Mouse (Mus musculus) limb, embryonic 12.5 days (tissue): ENCODE measurements around the gene Per2. TPM values are rescaled to one million over a fixed set of nuclear protein-coding genes. Genes with fewer than 3 reads are reported as not detected.

Experiments
- ATAC-seq: fragments of 200-750 bp; cut with Nextera tagmentation; 2 replicates; pipeline ENCODE4 v1.8.0; 2017; ENCODE audit warnings: low read depth, moderate TSS enrichment; ENCODE audit not compliant: insufficient number of reproducible peaks, insufficient read depth, low FRiP score, low TSS enrichment
- H3K27ac ChIP-seq: fragments of 300-500 bp; sonication (generic); 2 replicates; pipeline ENCODE4 v1.5.1; 2016; ENCODE audit warnings: mild to moderate bottlenecking, moderate library complexity
- H3K27me3 ChIP-seq: fragments of 300-500 bp; sonication (generic); 2 replicates; pipeline ENCODE4 v1.6.1; 2016; ENCODE audit warnings: mild to moderate bottlenecking, moderate library complexity
- H3K36me3 ChIP-seq: fragments of 300-500 bp; sonication (generic); 2 replicates; pipeline ENCODE4 v1.6.1; 2016; ENCODE audit warnings: mild to moderate bottlenecking, moderate library complexity
- H3K4me1 ChIP-seq: fragments of 300-500 bp; sonication (generic); replicated peaks from 2 replicates; pipeline ENCODE4 v1.6.1; 2016
- H3K4me2 ChIP-seq: fragments of 300-500 bp; sonication (generic); 2 replicates; pipeline ENCODE4 v1.6.1; 2016; ENCODE audit warnings: mild to moderate bottlenecking, moderate library complexity
- H3K4me3 ChIP-seq: fragments of 300-500 bp; sonication (generic); replicated peaks from 2 replicates; pipeline ENCODE4 v1.5.1; 2016; ENCODE audit warnings: mild to moderate bottlenecking
- H3K9ac ChIP-seq: fragments of 300-500 bp; sonication (generic); replicated peaks from 2 replicates; pipeline ENCODE4 v1.6.1; 2016; ENCODE audit warnings: mild to moderate bottlenecking, moderate library complexity
- H3K9me3 ChIP-seq: fragments of 300-500 bp; sonication (generic); 2 replicates; pipeline ENCODE4 v1.6.1; 2016; ENCODE audit warnings: mild to moderate bottlenecking, moderate library complexity
- WGBS: fragments of 180-500 bp; shearing (Covaris S2); methylation state at CpG from one replicate; pipeline ENCODE4 v1.1.7; 2016; 5-methylcytosine and 5-hydroxymethylcytosine counted together
- polyA plus RNA-seq: library from polyadenylated mRNA; unstranded; fragments of >200 nt; fragmentation: Nextera tagmentation; extraction: Ambion mirVana; gene quantifications from 2 replicates; pipeline ENCODE4 v1.2.1, GENCODE M21; 2016

Per2 gene
- 1.9 and 2.1 TPM in 2 replicates for polyA plus RNA-seq

- Histone ChIP-seq H3K9me3 (no peaks in the 10 kb centered on the region), H3K27me3 (peaks cover 15% of the 10 kb centered on the region), H3K4me2 (peak within 1 kb of the TSS; percentile 82), H3K4me3 (peak within 1 kb of the TSS; percentile 71), H3K9ac (peak within 1 kb of the TSS; percentile 65), H3K27ac (no peak within 1 kb of the TSS), H3K36me3 (no peaks in the 10 kb centered on the region), H3K4me1 (peaks cover 36% of the 10 kb centered on the region)
- WGBS, result under 1% methylated on average over 91 of the region's 91 CpGs
- peak; percentile 95 for ATAC-seq
Observed at GRCm38 (mm10) chr1:91459059-91459809, at the start of gene Per2. Per2 (minus strand) TSS chr1:91459324.

GRCm38 (mm10) chr1:91504615-91505014 is 45.5 kb upstream of the Per2 start:
- Histone ChIP-seq H3K9me3 (no peaks in the 10 kb centered on the region), H3K9ac (no peak overlapping the region), H3K4me3 (no peak overlapping the region), H3K4me1 (no peaks in the 10 kb centered on the region), H3K4me2 (no peak overlapping the region), H3K27me3 (no peaks in the 10 kb centered on the region), H3K36me3 (peaks cover 85% of the 10 kb centered on the region), H3K27ac (no peak overlapping the region)
- 75% methylated on average over 3 of the region's 3 CpGs for WGBS
- ATAC-seq, result no peak

- Histone ChIP-seq H3K4me2 (no peak overlapping the region), H3K4me1 (peaks cover 17% of the 10 kb centered on the region), H3K9me3 (no peaks in the 10 kb centered on the region), H3K27me3 (no peaks in the 10 kb centered on the region), H3K9ac (no peak overlapping the region), H3K4me3 (no peak overlapping the region), H3K27ac (no peak overlapping the region), H3K36me3 (peaks cover 45% of the 10 kb centered on the region)
- WGBS, result 98% methylated on average over 6 of the region's 6 CpGs
- no peak for ATAC-seq
Observed at GRCm38 (mm10) chr1:91498579-91498978, 39.5 kb upstream of the Per2 start.

- Histone ChIP-seq H3K36me3 (peaks cover 16% of the 10 kb centered on the region), H3K4me3 (peak overlapping the region; percentile 95), H3K4me1 (peaks cover 17% of the 10 kb centered on the region), H3K9me3 (no peaks in the 10 kb centered on the region), H3K4me2 (peak overlapping the region; percentile 90), H3K9ac (peak overlapping the region; percentile 77), H3K27me3 (peaks cover 4% of the 10 kb centered on the region; the same call in 1 of the 2 replicates), H3K27ac (no peak overlapping the region)
- 45% methylated on average over 5 of the region's 5 CpGs for WGBS
- no peak for ATAC-seq
Observed at GRCm38 (mm10) chr1:91495321-91495720, 36.2 kb upstream of the Per2 start.

GRCm38 (mm10) chr1:91494457-91495140 is 35.5 kb upstream of the Per2 start, which contains the start of gene Traf3ip1:
Traf3ip1 (plus strand) TSS chr1:91494647.
- Histone ChIP-seq H3K9ac (peak within 1 kb of the TSS; percentile 77), H3K4me1 (peaks cover 17% of the 10 kb centered on the region), H3K9me3 (no peaks in the 10 kb centered on the region), H3K27me3 (peaks cover 4% of the 10 kb centered on the region; the same call in 1 of the 2 replicates), H3K4me3 (peak within 1 kb of the TSS; percentile 95), H3K36me3 (peaks cover 9% of the 10 kb centered on the region), H3K27ac (no peak within 1 kb of the TSS), H3K4me2 (peak within 1 kb of the TSS; percentile 90)
- peak; percentile 97 for ATAC-seq
- WGBS, result under 1% methylated on average over 79 of the region's 79 CpGs

GRCm38 (mm10) chr1:91493938-91494337 is 34.8 kb upstream of the Per2 start:
- Histone ChIP-seq H3K27me3 (peaks cover 4% of the 10 kb centered on the region; the same call in 1 of the 2 replicates), H3K9ac (no peak overlapping the region), H3K4me2 (peak overlapping the region; percentile 90), H3K4me3 (peak overlapping the region; percentile 95), H3K9me3 (no peaks in the 10 kb centered on the region), H3K4me1 (peaks cover 17% of the 10 kb centered on the region), H3K36me3 (0 out of 2 replicates have a peak, but pooled peaks cover 7% of the 10 kb centered on the region), H3K27ac (no peak overlapping the region)
- WGBS, result 51% methylated on average over 3 of the region's 3 CpGs
- peak; percentile 3; the same call in 1 of the 2 replicates for ATAC-seq

- H3K36me3 ChIP-seq, result no peaks in the 10 kb centered on the region
- no peaks in the 10 kb centered on the region for H3K9me3 ChIP-seq
- H3K4me3 ChIP-seq, result no peak overlapping the region
- no peak overlapping the region for H3K4me2 ChIP-seq
- peaks cover 17% of the 10 kb centered on the region for H3K4me1 ChIP-seq
- WGBS, result 53% methylated on average over 2 of the region's 2 CpGs
- H3K9ac ChIP-seq, result no peak overlapping the region
- no peak overlapping the region for H3K27ac ChIP-seq
- H3K27me3 ChIP-seq, result peaks cover 4% of the 10 kb centered on the region; the same call in 1 of the 2 replicates
- ATAC-seq, result no peak
Observed at GRCm38 (mm10) chr1:91492740-91493139, 33.6 kb upstream of the Per2 start.

- peaks cover 8% of the 10 kb centered on the region for H3K27me3 ChIP-seq
- H3K4me2 ChIP-seq, result no peak overlapping the region
- peaks cover 7% of the 10 kb centered on the region for H3K4me1 ChIP-seq
- H3K9me3 ChIP-seq, result no peaks in the 10 kb centered on the region
- no peak overlapping the region for H3K9ac ChIP-seq
- H3K36me3 ChIP-seq, result no peaks in the 10 kb centered on the region
- 75% methylated on average over 1 of the region's 1 CpGs for WGBS
- no peak for ATAC-seq
- no peak overlapping the region for H3K27ac ChIP-seq
- H3K4me3 ChIP-seq, result no peak overlapping the region
Observed at GRCm38 (mm10) chr1:91490322-91490721, 31.2 kb upstream of the Per2 start.

GRCm38 (mm10) chr1:91486165-91486564 is 27.0 kb upstream of the Per2 start:
- Histone ChIP-seq H3K27ac (no peak overlapping the region), H3K4me1 (no peaks in the 10 kb centered on the region), H3K9ac (no peak overlapping the region), H3K27me3 (peaks cover 4% of the 10 kb centered on the region; the same call in 1 of the 2 replicates), H3K9me3 (no peaks in the 10 kb centered on the region), H3K36me3 (no peaks in the 10 kb centered on the region), H3K4me2 (no peak overlapping the region), H3K4me3 (no peak overlapping the region)
- 80% methylated on average over 3 of the region's 3 CpGs for WGBS
- no peak for ATAC-seq

GRCm38 (mm10) chr1:91485422-91485821 is 26.3 kb upstream of the Per2 start:
- WGBS, result 74% methylated on average over 3 of the region's 3 CpGs
- Histone ChIP-seq H3K27me3 (peaks cover 4% of the 10 kb centered on the region; the same call in 1 of the 2 replicates), H3K9ac (no peak overlapping the region), H3K4me3 (no peak overlapping the region), H3K27ac (no peak overlapping the region), H3K9me3 (no peaks in the 10 kb centered on the region), H3K4me2 (no peak overlapping the region), H3K36me3 (no peaks in the 10 kb centered on the region), H3K4me1 (no peaks in the 10 kb centered on the region)
- ATAC-seq, result no peak

GRCm38 (mm10) chr1:91484011-91484346 is 24.9 kb upstream of the Per2 start:
- no peak overlapping the region for H3K4me3 ChIP-seq
- H3K9me3 ChIP-seq, result 0 out of 2 replicates have a peak, but pooled peaks cover 2% of the 10 kb centered on the region
- peaks cover 4% of the 10 kb centered on the region; the same call in 1 of the 2 replicates for H3K27me3 ChIP-seq
- H3K4me2 ChIP-seq, result no peak overlapping the region
- 70% methylated on average over 5 of the region's 5 CpGs for WGBS
- no peak overlapping the region for H3K27ac ChIP-seq
- no peak overlapping the region for H3K9ac ChIP-seq
- H3K36me3 ChIP-seq, result no peaks in the 10 kb centered on the region
- no peak for ATAC-seq
- no peaks in the 10 kb centered on the region for H3K4me1 ChIP-seq
